8 mouse cellular contexts compared by ENCODE assay signal in genomic region chr3:38887381-38887991, GRCm38 (mm10). TPM values are rescaled to one million over a fixed set of nuclear protein-coding genes. Genes with fewer than 3 reads are reported as not detected.
A peak's percentile ranks its signal among the peaks of the same experiment; 100 is the strongest.
DNase-seq lines count a peak whose midpoint lies in the region; ATAC-seq and TF ChIP-seq lines count a peak whose summit lies in the region.

No protein-coding gene starts in this region.

- DNase-seq in CD4-positive helper T cell, adult 2 months (ENCODE audit: low read depth, low spot score), result peak; percentile 8
- peak; percentile 56 for DNase-seq in ZHBTc4 (ENCODE audit: low read depth, low spot score)
- peak; percentile 65 for DNase-seq in forebrain, embryonic 10.5 days (ENCODE audit: extremely low spot score, low spot score)
- DNase-seq in heart, postnatal 0 days (ENCODE audit: low spot score), result no peak
- peak; percentile 63 to 65 for DNase-seq in kidney, postnatal 25 days
- peak; percentile 75 for DNase-seq in lung, embryonic 14.5 days
- peak; percentile 63 for DNase-seq in ovary, postnatal 36 days (ENCODE audit: low spot score)

- H3K36me3 ChIP-seq in forebrain, embryonic 10.5 days (replicated peaks), result peaks cover 48% of the 10 kb centered on the region
- H3K36me3 ChIP-seq in heart, postnatal 0 days (replicated peaks; ENCODE audit: control insufficient read depth, insufficient read depth, low read length), result no peaks in the 10 kb centered on the region; the same call in 1 of the 2 replicates
- H3K36me3 ChIP-seq in lung, embryonic 14.5 days (ENCODE audit: insufficient read depth), result peaks cover 28% of the 10 kb centered on the region

- H3K9me3 ChIP-seq in forebrain, embryonic 10.5 days, result peaks cover 32% of the 10 kb centered on the region
- no peaks in the 10 kb centered on the region for H3K9me3 ChIP-seq in heart, postnatal 0 days (replicated peaks; ENCODE audit: control insufficient read depth, low read length)
- no peaks in the 10 kb centered on the region for H3K9me3 ChIP-seq in lung, embryonic 14.5 days (ENCODE audit: low read depth, low read length)

- peak overlapping the region; percentile 54; the same call in 1 of the 2 replicates for H3K9ac ChIP-seq in heart, postnatal 0 days (replicated peaks; ENCODE audit: low read depth, low read length)
- peak overlapping the region; percentile 68 for H3K9ac ChIP-seq in lung, embryonic 14.5 days

- peaks cover 65% of the 10 kb centered on the region for H3K4me1 ChIP-seq in forebrain, embryonic 10.5 days
- peaks cover 8% of the 10 kb centered on the region for H3K4me1 ChIP-seq in heart, postnatal 0 days (ENCODE audit: control insufficient read depth, insufficient read depth)
- peaks cover 14% of the 10 kb centered on the region for H3K4me1 ChIP-seq in lung, embryonic 14.5 days (ENCODE audit: insufficient read depth)

- H3K4me3 ChIP-seq in forebrain, embryonic 10.5 days, result peak overlapping the region; percentile 63
- H3K4me3 ChIP-seq in heart, postnatal 0 days (ENCODE audit: low read depth, low read length), result peak overlapping the region; percentile 63
- H3K4me3 ChIP-seq in lung, embryonic 14.5 days (ENCODE audit: low read depth, low read length), result peak overlapping the region; percentile 79

- peaks cover 22% of the 10 kb centered on the region for H3K27me3 ChIP-seq in forebrain, embryonic 10.5 days (ENCODE audit: poor library complexity, severe bottlenecking)
- H3K27me3 ChIP-seq in heart, postnatal 0 days (ENCODE audit: control insufficient read depth, insufficient read depth, low read length), result peaks cover 13% of the 10 kb centered on the region
- H3K27me3 ChIP-seq in lung, embryonic 14.5 days (ENCODE audit: insufficient read depth, low read length), result no peaks in the 10 kb centered on the region; the same call in 1 of the 2 replicates

- under 1% methylated on average over 47 of the region's 47 CpGs for WGBS in forebrain, embryonic 10.5 days
- WGBS in heart, postnatal 0 days, result under 1% methylated on average over 47 of the region's 47 CpGs
- under 1% methylated on average over 47 of the region's 47 CpGs for WGBS in lung, embryonic 14.5 days

- ATAC-seq in heart, postnatal 0 days (ENCODE audit: insufficient read depth, low read depth), result no peak
- no peak for ATAC-seq in lung, embryonic 14.5 days (ENCODE audit: insufficient read depth)
- ATAC-seq in activated CD4-positive, CD25-positive, alpha-beta regulatory T cell, adult 4 months, result no peak

- TF ChIP-seq EP300 in heart, postnatal 0 days (IDR thresholded peaks at IDR 0.05; ENCODE audit: low read depth), result no peak

- peak overlapping the region; percentile 74 for H3K4me2 ChIP-seq in heart, postnatal 0 days (ENCODE audit: low read depth, low read length)
- peak overlapping the region; percentile 96 for H3K4me2 ChIP-seq in lung, embryonic 14.5 days

- H3K27ac ChIP-seq in forebrain, embryonic 10.5 days, result peak overlapping the region; percentile 94
- H3K27ac ChIP-seq in heart, postnatal 0 days (ENCODE audit: low read depth), result no peak overlapping the region
- no peak overlapping the region for H3K27ac ChIP-seq in lung, embryonic 14.5 days (ENCODE audit: low read depth)

- TF ChIP-seq CTCF in heart, postnatal 0 days (IDR thresholded peaks at IDR 0.05; ENCODE audit: low read depth), result peak; percentile 35
- TF ChIP-seq CTCF in lung, embryonic 14.5 days (IDR thresholded peaks at IDR 0.05; ENCODE audit: low read depth), result peak; percentile 63

RNA-seq across cellular contexts. Expression of gene Fat4, which starts 0.7 kb away (rescaled TPM):
- 6.0 and 7.6 TPM in 2 replicates for polyA plus RNA-seq in forebrain, embryonic 10.5 days (2016; fragmentation: Nextera tagmentation; extraction: Ambion mirVana)
- 14.0 and 16.1 TPM in 2 replicates for total RNA-seq in heart, postnatal 0 days (2014; rRNA removed; ENCODE audit: low replicate concordance)
- polyA plus RNA-seq in heart, postnatal 0 days (2015; fragmentation: Nextera tagmentation; extraction: Ambion mirVana), result 0.97 and 1.0 TPM in 2 replicates
- 9.3 and 9.7 TPM in 2 replicates for polyA plus RNA-seq in lung, embryonic 14.5 days (2014; fragmentation: Nextera tagmentation; extraction: Ambion mirVana)
- not detected for polyA plus RNA-seq in activated CD4-positive, CD25-positive, alpha-beta regulatory T cell, adult 4 months (2017; shearing (Covaris generic))
